Mouse (Mus musculus): ENCODE measurements around the gene Nucb1. TPM values are rescaled to one million over a fixed set of nuclear protein-coding genes. Genes with fewer than 3 reads are reported as not detected.
"Not testable (repeated sequence)": the region's sequence is repeated elsewhere in the genome, so short reads cannot be mapped to it uniquely, and the experiment has no call there.

Nucb1 gene
- polyA plus RNA-seq, 1 experiment from 2014 or later = 106 TPM

GRCm38 (mm10) chr7:45486158-45486557 is 24.0 kb downstream of the Nucb1 start:
- 79% methylated on average over 7 of the region's 7 CpGs for WGBS
- no peaks in the 10 kb centered on the region for H3K36me3 ChIP-seq (ENCODE audit: control insufficient read depth, insufficient read depth)
- H3K4me1 ChIP-seq (replicated peaks; ENCODE audit: control insufficient read depth, insufficient read depth, low read length) = peaks cover 13% of the 10 kb centered on the region
- no peak overlapping the region for H3K27ac ChIP-seq (ENCODE audit: low read length)
- no peaks in the 10 kb centered on the region for H3K9me3 ChIP-seq (ENCODE audit: control insufficient read depth, low read length)
- no peaks in the 10 kb centered on the region for H3K27me3 ChIP-seq (replicated peaks; ENCODE audit: control insufficient read depth, insufficient read depth, low read length)
- no peak overlapping the region for H3K4me2 ChIP-seq (ENCODE audit: low read length)
- no peak overlapping the region for H3K4me3 ChIP-seq (replicated peaks; ENCODE audit: low read length)
- no peak overlapping the region for H3K9ac ChIP-seq (replicated peaks; ENCODE audit: low read depth, low read length)
- ATAC-seq = no peak

- H3K27me3 ChIP-seq (replicated peaks; ENCODE audit: control insufficient read depth, insufficient read depth, low read length); H3K27ac ChIP-seq (ENCODE audit: low read length); H3K4me2 ChIP-seq (ENCODE audit: low read length); H3K9ac ChIP-seq (replicated peaks; ENCODE audit: low read depth, low read length); ATAC-seq; H3K9me3 ChIP-seq (ENCODE audit: control insufficient read depth, low read length); H3K4me3 ChIP-seq (replicated peaks; ENCODE audit: low read length); H3K36me3 ChIP-seq (ENCODE audit: control insufficient read depth, insufficient read depth): not testable (repeated sequence)
- peaks cover 13% of the 10 kb centered on the region for H3K4me1 ChIP-seq (replicated peaks; ENCODE audit: control insufficient read depth, insufficient read depth, low read length)
- 97% methylated on average over 5 of the region's 5 CpGs for WGBS
Measured at GRCm38 (mm10) chr7:45484985-45485384, 25.2 kb downstream of the Nucb1 start.

GRCm38 (mm10) chr7:45482166-45482565 is 28.0 kb downstream of the Nucb1 start:
- ATAC-seq = no peak
- Histone ChIP-seq H3K27me3 (replicated peaks; ENCODE audit: control insufficient read depth, insufficient read depth, low read length) (no peaks in the 10 kb centered on the region), H3K9me3 (ENCODE audit: control insufficient read depth, low read length) (no peaks in the 10 kb centered on the region), H3K36me3 (ENCODE audit: control insufficient read depth, insufficient read depth) (no peaks in the 10 kb centered on the region), H3K9ac (replicated peaks; ENCODE audit: low read depth, low read length) (no peak overlapping the region), H3K4me3 (replicated peaks; ENCODE audit: low read length) (no peak overlapping the region), H3K4me1 (replicated peaks; ENCODE audit: control insufficient read depth, insufficient read depth, low read length) (no peaks in the 10 kb centered on the region), H3K27ac (ENCODE audit: low read length) (no peak overlapping the region), H3K4me2 (ENCODE audit: low read length) (no peak overlapping the region)
- 92% methylated on average over 1 of the region's 1 CpGs for WGBS

GRCm38 (mm10) chr7:45481374-45481927 is 28.8 kb downstream of the Nucb1 start, which contains the start of gene Tulp2:
Tulp2 (plus strand) TSS chr7:45481877.
- peak; percentile 93 for ATAC-seq
- Histone ChIP-seq H3K36me3 (ENCODE audit: control insufficient read depth, insufficient read depth) (no peaks in the 10 kb centered on the region), H3K27me3 (replicated peaks; ENCODE audit: control insufficient read depth, insufficient read depth, low read length) (no peaks in the 10 kb centered on the region), H3K27ac (ENCODE audit: low read length) (no peak within 1 kb of the TSS), H3K9me3 (ENCODE audit: control insufficient read depth, low read length) (no peaks in the 10 kb centered on the region), H3K4me2 (ENCODE audit: low read length) (no peak within 1 kb of the TSS), H3K4me3 (replicated peaks; ENCODE audit: low read length) (no peak within 1 kb of the TSS), H3K9ac (replicated peaks; ENCODE audit: low read depth, low read length) (no peak within 1 kb of the TSS), H3K4me1 (replicated peaks; ENCODE audit: control insufficient read depth, insufficient read depth, low read length) (no peaks in the 10 kb centered on the region)
- 55% methylated on average over 15 of the region's 15 CpGs for WGBS

GRCm38 (mm10) chr7:45480310-45480709 is 29.9 kb downstream of the Nucb1 start:
- H3K27ac ChIP-seq (ENCODE audit: low read length); H3K9me3 ChIP-seq (ENCODE audit: control insufficient read depth, low read length); H3K36me3 ChIP-seq (ENCODE audit: control insufficient read depth, insufficient read depth); H3K9ac ChIP-seq (replicated peaks; ENCODE audit: low read depth, low read length); H3K27me3 ChIP-seq (replicated peaks; ENCODE audit: control insufficient read depth, insufficient read depth, low read length); ATAC-seq; H3K4me1 ChIP-seq (replicated peaks; ENCODE audit: control insufficient read depth, insufficient read depth, low read length); H3K4me2 ChIP-seq (ENCODE audit: low read length); H3K4me3 ChIP-seq (replicated peaks; ENCODE audit: low read length): not testable (repeated sequence)
- WGBS = 78% methylated on average over 3 of the region's 4 CpGs

- no peak overlapping the region for H3K27ac ChIP-seq (ENCODE audit: low read length)
- no peaks in the 10 kb centered on the region for H3K27me3 ChIP-seq (replicated peaks; ENCODE audit: control insufficient read depth, insufficient read depth, low read length)
- H3K4me2 ChIP-seq (ENCODE audit: low read length) = no peak overlapping the region
- no peaks in the 10 kb centered on the region for H3K4me1 ChIP-seq (replicated peaks; ENCODE audit: control insufficient read depth, insufficient read depth, low read length)
- ATAC-seq = no peak
- no peaks in the 10 kb centered on the region for H3K9me3 ChIP-seq (ENCODE audit: control insufficient read depth, low read length)
- WGBS = 95% methylated on average over 7 of the region's 7 CpGs
- no peak overlapping the region for H3K4me3 ChIP-seq (replicated peaks; ENCODE audit: low read length)
- no peak overlapping the region for H3K9ac ChIP-seq (replicated peaks; ENCODE audit: low read depth, low read length)
- no peaks in the 10 kb centered on the region for H3K36me3 ChIP-seq (ENCODE audit: control insufficient read depth, insufficient read depth)
Measured at GRCm38 (mm10) chr7:45478774-45479173, 31.4 kb downstream of the Nucb1 start.

- H3K27me3 ChIP-seq (replicated peaks; ENCODE audit: control insufficient read depth, insufficient read depth, low read length) = no peaks in the 10 kb centered on the region
- no peaks in the 10 kb centered on the region for H3K36me3 ChIP-seq (ENCODE audit: control insufficient read depth, insufficient read depth)
- H3K4me1 ChIP-seq (replicated peaks; ENCODE audit: control insufficient read depth, insufficient read depth, low read length) = no peaks in the 10 kb centered on the region
- H3K4me2 ChIP-seq (ENCODE audit: low read length) = no peak overlapping the region
- H3K4me3 ChIP-seq (replicated peaks; ENCODE audit: low read length) = no peak overlapping the region
- WGBS = 17% methylated on average over 3 of the region's 3 CpGs
- no peak; the same call in 1 of the 2 replicates for ATAC-seq
- H3K9ac ChIP-seq (replicated peaks; ENCODE audit: low read depth, low read length) = no peak overlapping the region
- no peak overlapping the region for H3K27ac ChIP-seq (ENCODE audit: low read length)
- H3K9me3 ChIP-seq (ENCODE audit: control insufficient read depth, low read length) = no peaks in the 10 kb centered on the region
Measured at GRCm38 (mm10) chr7:45477003-45477402, 33.2 kb downstream of the Nucb1 start.

GRCm38 (mm10) chr7:45476453-45476852 is 33.8 kb downstream of the Nucb1 start:
- Histone ChIP-seq H3K9ac (replicated peaks; ENCODE audit: low read depth, low read length) (no peak overlapping the region), H3K4me3 (replicated peaks; ENCODE audit: low read length) (no peak overlapping the region), H3K36me3 (ENCODE audit: control insufficient read depth, insufficient read depth) (no peaks in the 10 kb centered on the region), H3K27ac (ENCODE audit: low read length) (no peak overlapping the region), H3K4me1 (replicated peaks; ENCODE audit: control insufficient read depth, insufficient read depth, low read length) (no peaks in the 10 kb centered on the region), H3K27me3 (replicated peaks; ENCODE audit: control insufficient read depth, insufficient read depth, low read length) (no peaks in the 10 kb centered on the region), H3K9me3 (ENCODE audit: control insufficient read depth, low read length) (no peaks in the 10 kb centered on the region), H3K4me2 (ENCODE audit: low read length) (no peak overlapping the region)
- WGBS = 54% methylated on average over 1 of the region's 1 CpGs
- ATAC-seq = no peak

GRCm38 (mm10) chr7:45475291-45475969 is 34.8 kb downstream of the Nucb1 start:
- Histone ChIP-seq H3K27ac (ENCODE audit: low read length) (no peak overlapping the region), H3K27me3 (replicated peaks; ENCODE audit: control insufficient read depth, insufficient read depth, low read length) (no peaks in the 10 kb centered on the region), H3K4me2 (ENCODE audit: low read length) (0 out of 2 replicates have a peak overlapping the region, but pooled peaks have one; percentile 2), H3K9me3 (ENCODE audit: control insufficient read depth, low read length) (no peaks in the 10 kb centered on the region), H3K4me3 (replicated peaks; ENCODE audit: low read length) (no peak overlapping the region), H3K4me1 (replicated peaks; ENCODE audit: control insufficient read depth, insufficient read depth, low read length) (no peaks in the 10 kb centered on the region), H3K36me3 (ENCODE audit: control insufficient read depth, insufficient read depth) (no peaks in the 10 kb centered on the region), H3K9ac (replicated peaks; ENCODE audit: low read depth, low read length) (no peak overlapping the region; the same call in 1 of the 2 replicates)
- ATAC-seq = no peak
- 72% methylated on average over 16 of the region's 16 CpGs for WGBS

Measured in forebrain, embryonic 16.5 days (tissue).